Mouse (Mus musculus) midbrain, postnatal 0 days (tissue): ENCODE results near the gene Col23a1. TPM values are rescaled to one million over a fixed set of nuclear protein-coding genes. Genes with fewer than 3 reads are reported as not detected.

ENCODE experiments used
- ATAC-seq: fragments of 200-750 bp; cut with Nextera tagmentation; 2 replicates; pipeline ENCODE4 v1.8.0; 2017; ENCODE audit warnings: moderate number of reproducible peaks, mild to moderate bottlenecking, moderate TSS enrichment, moderate library complexity; ENCODE audit not compliant: low FRiP score
- DNase-seq: peaks from one replicate; pipeline ENCODE4 v3.0.0-alpha.2; 2015; ENCODE audit warnings: low spot score
- H3K27ac ChIP-seq: fragments of 300-500 bp; sonication (generic); 2 replicates; pipeline ENCODE4 v1.5.1; 2014; ENCODE audit warnings: low read depth, mild to moderate bottlenecking, low read length, mixed read lengths
- H3K27me3 ChIP-seq: fragments of 300-500 bp; sonication (generic); 2 replicates; pipeline ENCODE4 v1.6.1; 2014; ENCODE audit warnings: low read length, control low read depth, mixed read lengths; ENCODE audit not compliant: insufficient read depth
- H3K36me3 ChIP-seq: fragments of 300-500 bp; sonication (generic); 2 replicates; pipeline ENCODE4 v1.6.1; 2014; ENCODE audit warnings: low read length, control low read depth, mixed read lengths; ENCODE audit not compliant: insufficient read depth
- H3K4me1 ChIP-seq: fragments of 300-500 bp; sonication (generic); 2 replicates; pipeline ENCODE4 v1.6.1; 2014; ENCODE audit warnings: mild to moderate bottlenecking, control low read depth, antibody characterized with exemption, low read length, mixed read lengths; ENCODE audit not compliant: insufficient read depth
- H3K4me2 ChIP-seq: fragments of 300-500 bp; sonication (generic); 2 replicates; pipeline ENCODE4 v1.6.1; 2014; ENCODE audit warnings: low read depth, mild to moderate bottlenecking, low read length, mixed read lengths; ENCODE audit not compliant: poor library complexity, severe bottlenecking
- H3K4me3 ChIP-seq: fragments of 300-500 bp; sonication (generic); 2 replicates; pipeline ENCODE4 v1.5.1; 2014; ENCODE audit warnings: low read depth, mild to moderate bottlenecking, low read length, moderate library complexity
- H3K9ac ChIP-seq: fragments of 300-500 bp; sonication (generic); replicated peaks from 2 replicates; pipeline ENCODE4 v1.6.1; 2014; ENCODE audit warnings: mild to moderate bottlenecking, low read length, moderate library complexity, mixed read lengths; ENCODE audit not compliant: poor library complexity, severe bottlenecking
- H3K9me3 ChIP-seq: fragments of 300-500 bp; sonication (generic); 2 replicates; pipeline ENCODE4 v1.6.1; 2016; ENCODE audit warnings: low read length, control low read depth
- CTCF ChIP-seq: IDR thresholded peaks from 2 replicates; pipeline ENCODE4 v1.5.1; 2016; ENCODE audit warnings: antibody characterized with exemption, mild to moderate bottlenecking
- WGBS: fragments of 180-500 bp; shearing (Covaris S2); extraction: QIAGEN DNeasy Blood & Tissue Kit; methylation state at CpG from one replicate; pipeline ENCODE4 v1.1.7; 2014; 5-methylcytosine and 5-hydroxymethylcytosine counted together
- polyA plus RNA-seq: library from polyadenylated mRNA; unstranded; fragments of >200 nt; fragmentation: Nextera tagmentation; extraction: Ambion mirVana; gene quantifications from 2 replicates; pipeline ENCODE4 v1.2.1, GENCODE M21; 2015
- total RNA-seq: library from RNA; depleted of rRNA; stranded (reverse); fragments of >200 nt; gene quantifications from 2 replicates; pipeline ENCODE4 v1.2.3, GENCODE M21; 2014

Col23a1 gene
- total and polyA plus RNA-seq, 2 experiments from 2014 or later: 4.5 to 13.5 TPM

DNA sequence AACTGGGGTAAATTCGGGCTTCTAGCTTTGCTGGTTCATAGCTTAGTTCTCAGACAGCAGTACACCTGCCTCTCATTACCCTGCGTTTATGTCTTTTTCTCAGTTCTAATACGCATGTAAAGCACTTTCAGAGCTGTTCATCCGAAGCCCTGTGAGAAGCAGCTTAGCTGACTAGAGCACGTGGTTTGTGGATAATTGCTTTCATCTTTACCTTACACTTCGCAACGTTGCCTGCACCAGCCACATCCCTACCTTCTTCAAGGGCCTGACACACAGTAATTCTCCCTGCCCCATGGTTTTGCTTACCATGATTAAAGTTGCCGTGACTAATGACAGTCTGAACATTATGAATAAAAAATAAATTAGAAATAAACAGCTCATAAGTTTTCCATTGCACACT, 22.1 kb downstream of the Col23a1 start:
- Histone ChIP-seq H3K9ac (no peak overlapping the region), H3K27me3 (no peaks in the 10 kb centered on the region), H3K27ac (no peak overlapping the region), H3K9me3 (no peaks in the 10 kb centered on the region), H3K4me3 (no peak overlapping the region), H3K4me2 (no peak overlapping the region), H3K4me1 (peaks cover 2% of the 10 kb centered on the region; the same call in 1 of the 2 replicates), H3K36me3 (no peaks in the 10 kb centered on the region)
- TF ChIP-seq CTCF: no peak
- WGBS: 72% methylated on average over 8 of the region's 8 CpGs
- DNase-seq: no peak
- ATAC-seq: no peak

DNA sequence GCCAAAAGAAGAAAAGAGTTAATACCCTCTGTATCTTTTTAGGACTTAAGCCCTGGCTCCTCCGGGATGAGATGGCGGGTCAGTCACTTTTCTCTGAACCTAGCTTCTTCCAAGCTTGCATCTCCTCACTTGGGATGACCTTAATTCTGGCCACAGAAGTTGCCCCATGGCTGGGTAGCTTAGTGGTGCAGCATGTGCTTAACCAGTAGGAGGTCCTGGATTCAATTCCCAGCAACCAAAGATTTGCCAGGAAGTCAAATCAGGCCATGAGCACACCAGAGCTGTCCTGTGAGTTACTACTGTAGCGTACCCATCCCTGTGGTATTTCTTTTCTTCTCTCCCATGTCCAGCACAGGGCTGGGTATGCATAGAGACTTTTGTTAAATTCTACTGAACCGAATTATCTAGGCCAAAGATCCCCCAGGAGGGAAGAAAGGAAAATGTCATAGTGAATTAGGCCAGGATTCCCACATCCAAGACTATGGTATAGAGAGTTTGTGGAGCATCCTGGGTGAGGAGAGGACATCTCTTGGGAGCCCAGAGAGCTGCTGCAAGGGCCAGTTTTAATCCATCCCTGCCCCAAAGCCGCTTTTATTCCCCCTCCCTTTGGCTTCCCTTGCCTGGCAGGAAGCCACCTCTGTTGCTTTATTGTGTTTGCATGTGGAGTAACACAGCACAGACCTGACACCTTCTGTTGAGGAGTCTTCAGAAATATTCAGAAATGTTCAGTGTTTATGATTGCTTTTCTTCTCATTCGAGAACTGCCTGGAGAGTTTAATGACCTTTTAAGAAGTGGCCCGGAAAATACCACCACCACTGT, 26.5 kb downstream of the Col23a1 start:
- no peaks in the 10 kb centered on the region for H3K27me3 ChIP-seq
- no peaks in the 10 kb centered on the region for H3K36me3 ChIP-seq
- H3K9ac ChIP-seq: no peak overlapping the region
- DNase-seq: peak; percentile 4
- no peaks in the 10 kb centered on the region for H3K9me3 ChIP-seq
- no peak overlapping the region for H3K27ac ChIP-seq
- TF ChIP-seq CTCF: no peak
- peaks cover 6% of the 10 kb centered on the region; the same call in 1 of the 2 replicates for H3K4me1 ChIP-seq
- no peak overlapping the region for H3K4me2 ChIP-seq
- WGBS: 65% methylated on average over 7 of the region's 7 CpGs
- no peak overlapping the region for H3K4me3 ChIP-seq
- ATAC-seq: no peak

GRCm38 (mm10) chr11:51320609-51321008, 30.9 kb downstream of the Col23a1 start:
- no peak for TF ChIP-seq CTCF
- Histone ChIP-seq H3K9ac (no peak overlapping the region), H3K9me3 (no peaks in the 10 kb centered on the region), H3K27me3 (no peaks in the 10 kb centered on the region), H3K4me1 (peaks cover 6% of the 10 kb centered on the region; the same call in 1 of the 2 replicates), H3K27ac (no peak overlapping the region), H3K4me3 (no peak overlapping the region), H3K4me2 (no peak overlapping the region), H3K36me3 (no peaks in the 10 kb centered on the region)
- DNase-seq (peak; percentile 29), ATAC-seq (0 out of 2 replicates have a peak, but pooled peaks have one; percentile 41)

- H3K36me3 ChIP-seq: no peaks in the 10 kb centered on the region
- H3K9ac ChIP-seq: no peak overlapping the region
- peak; percentile 58 for DNase-seq
- no peaks in the 10 kb centered on the region for H3K27me3 ChIP-seq
- ATAC-seq: no peak
- H3K27ac ChIP-seq: no peak overlapping the region
- peak; percentile 68 for TF ChIP-seq CTCF
- no peaks in the 10 kb centered on the region for H3K4me1 ChIP-seq
- WGBS: 72% methylated on average over 6 of the region's 6 CpGs
- H3K4me3 ChIP-seq: no peak overlapping the region
- no peak overlapping the region for H3K4me2 ChIP-seq
- no peaks in the 10 kb centered on the region for H3K9me3 ChIP-seq
Measured at GRCm38 (mm10) chr11:51326908-51327307, 37.2 kb downstream of the Col23a1 start.

- Histone ChIP-seq H3K27me3 (no peaks in the 10 kb centered on the region), H3K27ac (no peak overlapping the region), H3K9me3 (no peaks in the 10 kb centered on the region), H3K36me3 (no peaks in the 10 kb centered on the region), H3K4me3 (no peak overlapping the region), H3K4me1 (no peaks in the 10 kb centered on the region), H3K9ac (no peak overlapping the region), H3K4me2 (no peak overlapping the region)
- no peak for TF ChIP-seq CTCF
- WGBS: 86% methylated on average over 12 of the region's 12 CpGs
- no peak for ATAC-seq
- no peak for DNase-seq
Measured at GRCm38 (mm10) chr11:51328387-51328942, 38.7 kb downstream of the Col23a1 start.
